Mouse (Mus musculus) liver, embryonic 14.5 days (tissue): Measurements from ENCODE around the gene Evi5. TPM values are rescaled to one million over a fixed set of nuclear protein-coding genes. Genes with fewer than 3 reads are reported as not detected.

Experiments
- ATAC-seq: fragments of 200-750 bp; cut with Nextera tagmentation; 2 replicates; pipeline ENCODE4 v1.8.0; 2017; ENCODE audit warnings: moderate number of reproducible peaks, mild to moderate bottlenecking, moderate library complexity; ENCODE audit not compliant: insufficient read depth
- DNase-seq, 3 experiments: peaks; one replicate each; pipeline ENCODE4 v3.0.0-alpha.2; 2012 to 2013; ENCODE audit warnings: low read depth in 3 of 3, low spot score in 3 of 3
- H3K27ac ChIP-seq: fragments of 300-500 bp; sonication (generic); 2 replicates; pipeline ENCODE4 v1.5.1; 2014; ENCODE audit warnings: moderate library complexity, mild to moderate bottlenecking, control low read depth, inconsistent platforms
- H3K27me3 ChIP-seq: fragments of 300-500 bp; sonication (generic); 2 replicates; pipeline ENCODE4 v1.6.1; 2014; ENCODE audit warnings: mild to moderate bottlenecking, low read length, moderate library complexity; ENCODE audit not compliant: control insufficient read depth, insufficient read depth
- H3K36me3 ChIP-seq: fragments of 300-500 bp; sonication (generic); replicated peaks from 2 replicates; pipeline ENCODE4 v1.6.1; 2014; ENCODE audit warnings: low read depth; ENCODE audit not compliant: control insufficient read depth, insufficient read depth
- H3K4me1 ChIP-seq, 2 experiments: fragments of 200-500 bp in 1 of 2; fragments of 300-500 bp in 1 of 2; sonication (generic) in 1 of 2; replicated peaks; 2 replicates each; pipeline ENCODE4 v1.6.1; 2012 to 2014; ENCODE audit warnings: antibody characterized with exemption in 1 of 2, inconsistent platforms in 1 of 2, low read length in 1 of 2; ENCODE audit not compliant: control insufficient read depth in 2 of 2, insufficient read depth in 2 of 2
- H3K4me2 ChIP-seq: fragments of 300-500 bp; sonication (generic); 2 replicates; pipeline ENCODE4 v1.6.1; 2014; ENCODE audit warnings: low read depth, mild to moderate bottlenecking, control low read depth, moderate library complexity
- H3K4me3 ChIP-seq, 2 experiments: fragments of 200-500 bp in 1 of 2; fragments of 300-500 bp in 1 of 2; sonication (generic) in 1 of 2; 2 replicates each; pipeline ENCODE4 v1.5.1; 2012 to 2014; ENCODE audit warnings: low read depth in 2 of 2, low read length in 2 of 2, mild to moderate bottlenecking in 2 of 2, control low read depth in 1 of 2, inconsistent platforms in 1 of 2, moderate library complexity in 1 of 2; ENCODE audit not compliant: insufficient read depth in 1 of 2
- H3K9ac ChIP-seq: fragments of 300-500 bp; sonication (generic); replicated peaks from 2 replicates; pipeline ENCODE4 v1.6.1; 2014; ENCODE audit warnings: mild to moderate bottlenecking, control low read depth, moderate library complexity
- H3K9me3 ChIP-seq: fragments of 300-500 bp; sonication (generic); 2 replicates; pipeline ENCODE4 v1.6.1; 2016; ENCODE audit warnings: low read length, mixed read lengths; ENCODE audit not compliant: control insufficient read depth
- CTCF ChIP-seq: IDR thresholded peaks from 2 replicates; pipeline ENCODE4 v1.5.1; 2016; ENCODE audit warnings: antibody characterized with exemption, low read depth, control low read depth
- EP300 ChIP-seq: IDR thresholded peaks from 2 replicates; pipeline ENCODE4 v1.6.1; 2016; ENCODE audit warnings: antibody characterized with exemption, low read depth
- WGBS: fragments of 180-500 bp; shearing (Covaris S2); extraction: QIAGEN DNeasy Blood & Tissue Kit; methylation state at CpG from one replicate; pipeline ENCODE4 v1.1.7; 2014; ENCODE audit not compliant: insufficient replicate concordance; 5-methylcytosine and 5-hydroxymethylcytosine counted together
- polyA plus RNA-seq, 2 experiments: library from polyadenylated mRNA; depleted of rRNA in 1 of 2; stranded (reverse) in 1 of 2; unstranded in 1 of 2; fragments of >200 nt; fragmentation: Nextera tagmentation in 1 of 2; extraction: Ambion mirVana in 1 of 2; gene quantifications; 2 replicates each; pipeline versions ENCODE4 v1.2.1 to v1.2.3; 2012 to 2014

The Evi5 gene
- polyA plus RNA-seq, 2 experiments, result 22.7 to 41.4 TPM

DNA sequence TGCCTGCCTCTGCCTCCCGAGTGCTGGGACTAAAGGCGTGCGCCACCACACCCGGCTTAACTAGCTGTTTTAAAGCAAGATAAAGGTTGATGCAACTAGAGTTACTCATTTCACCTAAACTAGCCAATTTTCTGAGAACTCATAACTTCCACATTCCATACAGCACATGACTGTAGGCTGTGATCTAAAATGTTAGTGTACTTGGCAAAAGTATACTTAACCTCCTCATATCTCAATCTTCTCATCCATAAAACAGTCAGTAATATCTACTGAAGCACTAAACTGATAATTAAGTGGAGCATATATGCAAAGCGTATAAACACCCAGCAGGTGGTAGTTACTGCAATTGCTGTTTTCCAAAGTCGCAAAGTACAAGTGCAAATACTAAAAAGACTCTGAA lies 1.6 kb downstream of the Evi5 start:
- TF ChIP-seq EP300 (no peak), CTCF (no peak)
- Histone ChIP-seq H3K4me1 (peaks cover 41 to 42% of the 10 kb centered on the region in 2 experiments), H3K27ac (peak overlapping the region; percentile 100), H3K36me3 (peaks cover 20% of the 10 kb centered on the region), H3K9ac (peak overlapping the region; percentile 89), H3K4me3 (peak overlapping the region; percentile 91 to 97), H3K27me3 (no peaks in the 10 kb centered on the region), H3K9me3 (no peaks in the 10 kb centered on the region), H3K4me2 (peak overlapping the region; percentile 75)
- no peak for DNase-seq
- WGBS, result 45% methylated on average over 6 of the region's 6 CpGs
- ATAC-seq, result no peak

DNA sequence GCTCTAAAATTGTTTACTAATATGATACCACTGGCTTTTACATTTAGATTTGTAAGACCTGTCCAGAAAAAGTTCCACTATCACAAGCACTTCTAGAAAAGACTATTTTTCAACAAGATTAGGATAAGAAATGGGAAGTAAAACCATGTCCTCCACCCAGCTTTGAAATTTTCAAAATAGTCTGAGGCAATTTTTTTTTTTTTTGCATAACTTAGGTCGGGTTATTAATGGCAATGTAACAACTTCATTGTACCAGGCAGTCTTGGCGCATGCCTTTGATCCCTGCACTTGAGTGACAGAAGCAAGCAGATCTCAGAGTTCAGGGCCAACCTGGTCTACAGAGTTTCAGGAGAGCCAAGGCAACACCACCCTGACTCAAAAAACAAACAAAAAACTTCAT lies 5.2 kb downstream of the Evi5 start:
- Histone ChIP-seq H3K4me1 (peaks cover 53 to 60% of the 10 kb centered on the region in 2 experiments), H3K4me3 (peak overlapping the region; percentile 6 to 100; a peak in 3 of 4 replicates), H3K36me3 (peaks cover 24% of the 10 kb centered on the region), H3K9me3 (no peaks in the 10 kb centered on the region), H3K27ac (no peak overlapping the region), H3K4me2 (peak overlapping the region; percentile 97), H3K27me3 (no peaks in the 10 kb centered on the region), H3K9ac (no peak overlapping the region)
- ATAC-seq (no peak), DNase-seq (no peak)
- TF ChIP-seq EP300 (no peak), CTCF (no peak)
- WGBS, result 37% methylated on average over 2 of the region's 2 CpGs

GRCm38 (mm10) chr5:107868905-107869424 lies 5.9 kb downstream of the Evi5 start:
- TF ChIP-seq CTCF (no peak), EP300 (no peak)
- Histone ChIP-seq H3K27ac (peak overlapping the region; percentile 79), H3K4me3 (peak overlapping the region; percentile 71 to 100), H3K4me1 (peaks cover 56 to 60% of the 10 kb centered on the region in 2 experiments), H3K36me3 (peaks cover 24% of the 10 kb centered on the region), H3K27me3 (no peaks in the 10 kb centered on the region), H3K9me3 (no peaks in the 10 kb centered on the region), H3K9ac (peak overlapping the region; percentile 98), H3K4me2 (peak overlapping the region; percentile 97)
- under 1% methylated on average over 58 of the region's 58 CpGs for WGBS
- DNase-seq, result peak; percentile 77 to 81 (median 78)
- peak; percentile 90 for ATAC-seq

- Histone ChIP-seq H3K36me3 (peaks cover 24% of the 10 kb centered on the region), H3K4me2 (peak overlapping the region; percentile 97), H3K27ac (peak overlapping the region; percentile 79), H3K27me3 (no peaks in the 10 kb centered on the region), H3K4me3 (peak overlapping the region; percentile 71 to 100), H3K9ac (peak overlapping the region; percentile 98), H3K9me3 (no peaks in the 10 kb centered on the region), H3K4me1 (peaks cover 54 to 57% of the 10 kb centered on the region in 2 experiments)
- ATAC-seq, result peak; percentile 60
- DNase-seq, result peak in 1 of 3 experiments; percentile 56
- WGBS, result under 1% methylated on average over 81 of the region's 82 CpGs
- TF ChIP-seq CTCF (no peak), EP300 (no peak)
Observed at GRCm38 (mm10) chr5:107867970-107868904, 6.7 kb downstream of the Evi5 start.
